ENCODE assay signal across 17 mouse cellular contexts in genomic region chr11:60100827-60101555, GRCm38 (mm10). TPM values are rescaled to one million over a fixed set of nuclear protein-coding genes. Genes with fewer than 3 reads are reported as not detected.
DNase-seq lines count a peak whose midpoint lies in the region; ATAC-seq and TF ChIP-seq lines count a peak whose summit lies in the region.
"Had no signal": no experiment of that assay in that cellular context is flagged by ENCODE, and none has a peak within 500 bp of the region (broad histone marks: within the 10 kb centered on the region; RNA-seq: fewer than 3 reads in every experiment).

No protein-coding gene starts in this region.

- no peaks in the 10 kb centered on the region for H3K9me3 ChIP-seq in heart, embryonic 16.5 days (replicated peaks; ENCODE audit: control insufficient read depth, low read length)
- H3K9me3 ChIP-seq: limb, embryonic 10.5 days; liver, embryonic 15.5 days; megakaryocyte, embryonic 14.5 days had no signal

- DNase-seq in heart, postnatal 25 days (ENCODE audit: low spot score), result no peak
- DNase-seq in spleen, adult 2 months (ENCODE audit: low read depth in 1 of 2, low spot score in 2 of 2), result no peak
- DNase-seq in spleen, postnatal 10 days (ENCODE audit: low spot score in 2 of 2), result no peak
- DNase-seq in MEL-GATA-1-ER (ENCODE audit: extremely low read depth, low read depth), result peak; percentile 76
- DNase-seq in thymus, postnatal 36 days, result peak; percentile 29 to 43
- DNase-seq in left cerebral cortex, adult 2 months (ENCODE audit: extremely low spot score in 1 of 2, low spot score in 2 of 2), result no peak
- DNase-seq: cerebellum, postnatal 36 days; heart, postnatal 10 days; kidney, adult 8-10 months; layer of hippocampus, postnatal 36 days had no signal

- no peaks in the 10 kb centered on the region for H3K36me3 ChIP-seq in heart, embryonic 16.5 days (ENCODE audit: control insufficient read depth, insufficient read depth)
- H3K36me3 ChIP-seq in spleen, adult 2 months (ENCODE audit: control insufficient read depth, insufficient read depth, low read length), result no peaks in the 10 kb centered on the region
- H3K36me3 ChIP-seq: liver, embryonic 15.5 days had no signal

- no peaks in the 10 kb centered on the region for H3K27me3 ChIP-seq in heart, embryonic 16.5 days (ENCODE audit: control insufficient read depth, insufficient read depth, low read length)
- no peaks in the 10 kb centered on the region for H3K27me3 ChIP-seq in spleen, adult 2 months (ENCODE audit: control insufficient read depth, insufficient read depth, low read length)
- H3K27me3 ChIP-seq: liver, embryonic 15.5 days; megakaryocyte, embryonic 14.5 days had no signal

- no peak overlapping the region; the same call in 1 of the 2 replicates for H3K9ac ChIP-seq in heart, embryonic 16.5 days (ENCODE audit: low read length)
- H3K9ac ChIP-seq: liver, embryonic 15.5 days had no signal

- intact Hi-C loops in heart, postnatal 25 days (cut with DNase I), result no loop called here
- intact Hi-C loops in left cerebral cortex, adult 2 months (cut with DNase I), result no loop called here

- H3K27ac ChIP-seq in heart, embryonic 16.5 days (ENCODE audit: low read length), result peak overlapping the region; percentile 61
- 0 out of 2 replicates have a peak overlapping the region, but pooled peaks have one; percentile 16 for H3K27ac ChIP-seq in spleen, adult 2 months (ENCODE audit: insufficient read depth, low read length)
- no peak overlapping the region for H3K27ac ChIP-seq in left cerebral cortex, adult 2 months
- H3K27ac ChIP-seq: limb, embryonic 10.5 days; liver, embryonic 15.5 days had no signal

- 63% methylated on average over 4 of the region's 4 CpGs for WGBS in heart, embryonic 16.5 days
- WGBS in spleen, adult 2 months, result 50% methylated on average over 4 of the region's 4 CpGs

- no peak for TF ChIP-seq POLR2A in spleen, adult 2 months (IDR thresholded peaks at IDR 0.05; ENCODE audit: low read depth, low read length)

- H3K4me2 ChIP-seq in heart, embryonic 16.5 days (ENCODE audit: low read depth, low read length), result no peak overlapping the region
- H3K4me2 ChIP-seq: liver, embryonic 15.5 days had no signal

- peaks cover 29% of the 10 kb centered on the region for H3K4me1 ChIP-seq in heart, embryonic 16.5 days (ENCODE audit: control insufficient read depth, insufficient read depth, low read length)
- H3K4me1 ChIP-seq in spleen, adult 2 months (ENCODE audit: control insufficient read depth, insufficient read depth, insufficient read length), result peaks cover 11% of the 10 kb centered on the region; the same call in 1 of the 2 replicates

- ATAC-seq in heart, embryonic 16.5 days (replicated peaks; ENCODE audit: extremely low read depth, insufficient read depth, low FRiP score), result no peak
- ATAC-seq: forebrain, embryonic 16.5 days; hindbrain, embryonic 16.5 days had no signal

- no peak for TF ChIP-seq CTCF in spleen, adult 2 months (IDR thresholded peaks at IDR 0.05; ENCODE audit: extremely low read depth, insufficient read depth, insufficient read length, insufficient replicate concordance)
- no peak for TF ChIP-seq CTCF in left cerebral cortex, adult 2 months (IDR thresholded peaks at IDR 0.05)

- no peak overlapping the region for H3K4me3 ChIP-seq in heart, embryonic 16.5 days (ENCODE audit: low read length)
- H3K4me3 ChIP-seq in spleen, adult 2 months (ENCODE audit: extremely low read depth, insufficient read depth, insufficient read length), result no peak overlapping the region
- H3K4me3 ChIP-seq in left cerebral cortex, adult 2 months, result no peak overlapping the region
- H3K4me3 ChIP-seq: limb, embryonic 10.5 days; liver, embryonic 15.5 days; megakaryocyte, embryonic 14.5 days had no signal

RNA-seq across cellular contexts. Expression of gene Rai1, which starts 3.8 kb away (rescaled TPM):
- 15.7 TPM in 2 replicates for polyA plus RNA-seq in heart, embryonic 16.5 days (2015; fragmentation: Nextera tagmentation; extraction: Ambion mirVana)
- 10 to 100 TPM; 23.4 to 24.4 TPM for total RNA-seq in heart, postnatal 25 days (2021)
- polyA plus RNA-seq in spleen, adult 2 months (2012; rRNA removed), result 36.0 and 45.9 TPM in 2 replicates
- 10 to 100 TPM; 85.4 to 86.3 TPM for total RNA-seq in left cerebral cortex, adult 2 months (2021)

RNA-seq across cellular contexts. Expression of gene Pemt, which starts 54.7 kb away (rescaled TPM):
- 8.2 and 8.6 TPM in 2 replicates for polyA plus RNA-seq in heart, embryonic 16.5 days (2015; fragmentation: Nextera tagmentation; extraction: Ambion mirVana)
- total RNA-seq in heart, postnatal 25 days (2021), result 1 to 10 TPM; 1.6 to 3.0 TPM
- 1.9 and 2.5 TPM in 2 replicates for polyA plus RNA-seq in spleen, adult 2 months (2012; rRNA removed)
- 1 to 10 TPM; 4.7 to 6.7 TPM for total RNA-seq in left cerebral cortex, adult 2 months (2021)
- total RNA-seq: monocyte, adult 5-6 weeks had no signal

Comparison
In these comparisons a context has a peak if more than half of its experiments do, and no peak if none do; other contexts are left out.
1. DNase-seq: peak in MEL-GATA-1-ER (single experiment) and thymus, postnatal 36 days (2 of 2); none in heart, postnatal 25 days (single experiment), spleen, adult 2 months (0 of 2), spleen, postnatal 10 days (0 of 2) and left cerebral cortex, adult 2 months (0 of 2).